18 mouse cellular contexts compared by ENCODE assay signal in the genomic region with DNA sequence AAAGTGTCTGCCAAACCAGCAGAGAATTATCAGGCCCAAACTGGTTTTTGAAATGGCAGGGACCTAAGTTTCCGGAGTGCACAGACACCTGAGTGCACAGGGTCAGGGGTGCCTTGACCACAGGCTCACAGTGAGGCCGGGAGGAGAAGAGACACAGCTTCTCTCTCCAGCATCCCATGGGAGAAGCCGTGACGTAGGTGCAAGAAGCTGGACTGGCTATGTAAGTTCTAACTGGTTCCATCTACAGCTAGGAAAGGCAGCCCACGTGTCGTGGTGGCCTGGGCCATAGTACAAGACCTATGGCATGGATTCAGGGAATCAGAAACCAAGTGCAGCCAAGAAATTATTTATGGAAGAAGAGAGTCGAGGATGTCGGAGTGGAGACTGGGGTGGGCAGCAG. TPM values are rescaled to one million over a fixed set of nuclear protein-coding genes. Genes with fewer than 3 reads are reported as not detected.
DNase-seq lines count a peak whose midpoint lies in the region; ATAC-seq and TF ChIP-seq lines count a peak whose summit lies in the region.
"Had no signal": no experiment of that assay in that cellular context is flagged by ENCODE, and none has a peak within 500 bp of the region (broad histone marks: within the 10 kb centered on the region; RNA-seq: fewer than 3 reads in every experiment).

No protein-coding gene starts in this region.

- no peak for TF ChIP-seq EP300 in heart, adult 2 months (IDR thresholded peaks at IDR 0.05; ENCODE audit: insufficient read depth, low read depth, low read length)
- no peak for TF ChIP-seq EP300 in heart, postnatal 0 days (IDR thresholded peaks at IDR 0.05; ENCODE audit: low read depth)

- no peaks in the 10 kb centered on the region for H3K9me3 ChIP-seq in heart, embryonic 10.5 days
- no peaks in the 10 kb centered on the region for H3K9me3 ChIP-seq in intestine, postnatal 0 days (ENCODE audit: control insufficient read depth)
- H3K9me3 ChIP-seq in intestine, embryonic 15.5 days: no peaks in the 10 kb centered on the region
- H3K9me3 ChIP-seq in heart, postnatal 0 days (replicated peaks; ENCODE audit: control insufficient read depth, low read length): no peaks in the 10 kb centered on the region
- no peaks in the 10 kb centered on the region for H3K9me3 ChIP-seq in forebrain, embryonic 12.5 days
- H3K9me3 ChIP-seq: hindbrain, embryonic 10.5 days; hindbrain, embryonic 15.5 days; kidney, embryonic 15.5 days had no signal

- no peak overlapping the region for H3K9ac ChIP-seq in heart, adult 2 months (ENCODE audit: low read depth, low read length)
- no peak overlapping the region for H3K9ac ChIP-seq in intestine, postnatal 0 days (ENCODE audit: low read depth, low read length)
- H3K9ac ChIP-seq in intestine, embryonic 15.5 days: no peak overlapping the region
- no peak overlapping the region for H3K9ac ChIP-seq in heart, postnatal 0 days (replicated peaks; ENCODE audit: low read depth, low read length)
- no peak overlapping the region for H3K9ac ChIP-seq in forebrain, embryonic 12.5 days
- H3K9ac ChIP-seq: hindbrain, embryonic 15.5 days; kidney, embryonic 15.5 days had no signal

- H3K4me3 ChIP-seq in heart, adult 2 months: no peak overlapping the region
- H3K4me3 ChIP-seq in heart, embryonic 10.5 days: no peak overlapping the region
- H3K4me3 ChIP-seq in intestine, postnatal 0 days (ENCODE audit: low read depth, low read length): no peak overlapping the region
- no peak overlapping the region for H3K4me3 ChIP-seq in intestine, embryonic 15.5 days (replicated peaks)
- no peak overlapping the region for H3K4me3 ChIP-seq in heart, postnatal 0 days (ENCODE audit: low read depth, low read length)
- no peak overlapping the region for H3K4me3 ChIP-seq in forebrain, embryonic 12.5 days (replicated peaks)
- H3K4me3 ChIP-seq: hindbrain, embryonic 10.5 days; hindbrain, embryonic 15.5 days; kidney, embryonic 15.5 days had no signal

- no peak for TF ChIP-seq CTCF in heart, adult 2 months (IDR thresholded peaks at IDR 0.05)
- no peak for TF ChIP-seq CTCF in intestine, postnatal 0 days (IDR thresholded peaks at IDR 0.05; ENCODE audit: low read depth)
- TF ChIP-seq CTCF in heart, postnatal 0 days (IDR thresholded peaks at IDR 0.05; ENCODE audit: low read depth): no peak

- peak in 1 of 2 experiments; percentile 26 for DNase-seq in heart, adult 2 months
- DNase-seq in heart, embryonic 10.5 days (ENCODE audit: low spot score): no peak
- no peak for DNase-seq in heart, postnatal 0 days (ENCODE audit: low spot score)
- DNase-seq in heart, postnatal 4 days: peak; percentile 30
- DNase-seq: adrenal gland, adult 2 months; adrenal gland, postnatal 25 days; cerebellum, adult 2 months; cerebellum, postnatal 10 days; gastrocnemius, postnatal 25 days had no signal

- peaks cover 5% of the 10 kb centered on the region; the same call in 1 of the 2 replicates for H3K36me3 ChIP-seq in heart, adult 2 months (ENCODE audit: control insufficient read depth, insufficient read depth, low read length)
- no peaks in the 10 kb centered on the region for H3K36me3 ChIP-seq in heart, embryonic 10.5 days
- peaks cover 11% of the 10 kb centered on the region; the same call in 1 of the 2 replicates for H3K36me3 ChIP-seq in intestine, postnatal 0 days (ENCODE audit: control insufficient read depth, insufficient read depth)
- H3K36me3 ChIP-seq in intestine, embryonic 15.5 days: no peaks in the 10 kb centered on the region
- H3K36me3 ChIP-seq in heart, postnatal 0 days (replicated peaks; ENCODE audit: control insufficient read depth, insufficient read depth, low read length): no peaks in the 10 kb centered on the region
- H3K36me3 ChIP-seq in forebrain, embryonic 12.5 days (replicated peaks): no peaks in the 10 kb centered on the region
- H3K36me3 ChIP-seq: hindbrain, embryonic 10.5 days; hindbrain, embryonic 15.5 days; kidney, embryonic 15.5 days had no signal

- no peaks in the 10 kb centered on the region for H3K27me3 ChIP-seq in heart, adult 2 months (ENCODE audit: control insufficient read depth, insufficient read depth, low read length)
- H3K27me3 ChIP-seq in heart, embryonic 10.5 days (ENCODE audit: insufficient read depth, poor library complexity, severe bottlenecking): peaks cover 27% of the 10 kb centered on the region
- H3K27me3 ChIP-seq in intestine, postnatal 0 days (replicated peaks; ENCODE audit: control insufficient read depth, insufficient read depth, low read length): no peaks in the 10 kb centered on the region
- no peaks in the 10 kb centered on the region for H3K27me3 ChIP-seq in intestine, embryonic 15.5 days (replicated peaks)
- H3K27me3 ChIP-seq in heart, postnatal 0 days (ENCODE audit: control insufficient read depth, insufficient read depth, low read length): no peaks in the 10 kb centered on the region
- H3K27me3 ChIP-seq in forebrain, embryonic 12.5 days: peaks cover 64% of the 10 kb centered on the region

- peak overlapping the region; percentile 23; the same call in 1 of the 2 replicates for H3K27ac ChIP-seq in heart, adult 2 months
- H3K27ac ChIP-seq in heart, embryonic 10.5 days: no peak overlapping the region
- no peak overlapping the region for H3K27ac ChIP-seq in intestine, postnatal 0 days (ENCODE audit: low read depth, low read length)
- no peak overlapping the region for H3K27ac ChIP-seq in intestine, embryonic 15.5 days
- H3K27ac ChIP-seq in heart, postnatal 0 days (ENCODE audit: low read depth): no peak overlapping the region
- H3K27ac ChIP-seq in forebrain, embryonic 12.5 days: no peak overlapping the region
- H3K27ac ChIP-seq: hindbrain, embryonic 10.5 days; hindbrain, embryonic 15.5 days; kidney, embryonic 15.5 days had no signal

- WGBS in heart, adult 2 months: 36% methylated on average over 8 of the region's 8 CpGs
- WGBS in heart, embryonic 10.5 days: 76% methylated on average over 8 of the region's 8 CpGs
- WGBS in intestine, postnatal 0 days: 83% methylated on average over 8 of the region's 8 CpGs
- WGBS in intestine, embryonic 15.5 days: 83% methylated on average over 8 of the region's 8 CpGs
- whole genome bisulfite sequencing in heart, postnatal 0 days: 63% methylated on average over 8 of the region's 8 CpGs
- WGBS in forebrain, embryonic 12.5 days: 86% methylated on average over 8 of the region's 8 CpGs

- H3K4me1 ChIP-seq in heart, adult 2 months (ENCODE audit: control insufficient read depth, insufficient read depth, low read length): peaks cover 28% of the 10 kb centered on the region
- H3K4me1 ChIP-seq in heart, embryonic 10.5 days: peaks cover 25% of the 10 kb centered on the region
- peaks cover 4% of the 10 kb centered on the region; the same call in 1 of the 2 replicates for H3K4me1 ChIP-seq in intestine, postnatal 0 days (replicated peaks; ENCODE audit: control insufficient read depth, insufficient read depth, low read length)
- H3K4me1 ChIP-seq in intestine, embryonic 15.5 days (replicated peaks): peaks cover 26% of the 10 kb centered on the region; the same call in 1 of the 2 replicates
- H3K4me1 ChIP-seq in heart, postnatal 0 days (ENCODE audit: control insufficient read depth, insufficient read depth): peaks cover 33% of the 10 kb centered on the region; the same call in 1 of the 2 replicates
- peaks cover 14% of the 10 kb centered on the region for H3K4me1 ChIP-seq in forebrain, embryonic 12.5 days

- H3K4me2 ChIP-seq in intestine, postnatal 0 days (replicated peaks; ENCODE audit: low read depth): 0 out of 2 replicates have a peak overlapping the region, but pooled peaks have one; percentile 89
- H3K4me2 ChIP-seq in intestine, embryonic 15.5 days (replicated peaks): no peak overlapping the region
- peak overlapping the region; percentile 90; the same call in 1 of the 2 replicates for H3K4me2 ChIP-seq in heart, postnatal 0 days (ENCODE audit: low read depth, low read length)
- H3K4me2 ChIP-seq in forebrain, embryonic 12.5 days: no peak overlapping the region
- H3K4me2 ChIP-seq: hindbrain, embryonic 15.5 days; kidney, embryonic 15.5 days had no signal

- intact Hi-C loops in heart, adult 2 months (cut with DNase I): no loop called here

- no peak for ATAC-seq in intestine, postnatal 0 days
- ATAC-seq in intestine, embryonic 15.5 days: no peak
- ATAC-seq in heart, postnatal 0 days (ENCODE audit: insufficient read depth, low read depth): no peak
- ATAC-seq in forebrain, embryonic 12.5 days (ENCODE audit: low FRiP score): no peak
- ATAC-seq: forebrain, embryonic 16.5 days; inflammation-experienced regulatory T-cells, adult 6 months had no signal

- H3K79me2 ChIP-seq in heart, adult 2 months (replicated peaks; ENCODE audit: control insufficient read depth, insufficient read depth, low read length): no peaks in the 10 kb centered on the region; the same call in 1 of the 2 replicates

- TF ChIP-seq POLR2A in heart, adult 2 months (IDR thresholded peaks at IDR 0.05; ENCODE audit: insufficient read depth, low read depth, low read length): no peak

RNA-seq across cellular contexts. Expression of a gene that starts 6.1 kb away (rescaled TPM):
- 10 to 100 TPM; 12.9 to 15.4 TPM for total RNA-seq in heart, adult 2 months (2021)
- 12.8 and 13.9 TPM in 2 replicates for polyA plus RNA-seq in heart, adult 2 months (2012; rRNA removed)
- polyA plus RNA-seq in heart, embryonic 10.5 days (2016; fragmentation: Nextera tagmentation; extraction: Ambion mirVana): 11.2 and 11.7 TPM in 2 replicates
- polyA plus RNA-seq in intestine, postnatal 0 days (2015; fragmentation: Nextera tagmentation; extraction: Ambion mirVana): 71.3 and 80.4 TPM in 2 replicates
- polyA plus RNA-seq in intestine, embryonic 15.5 days (2015; fragmentation: Nextera tagmentation; extraction: Ambion mirVana): 16.5 and 18.9 TPM in 2 replicates
- total RNA-seq in heart, postnatal 0 days (2014; rRNA removed; ENCODE audit: low replicate concordance): 29.5 and 31.2 TPM in 2 replicates
- 15.9 and 16.5 TPM in 2 replicates for polyA plus RNA-seq in heart, postnatal 0 days (2015; fragmentation: Nextera tagmentation; extraction: Ambion mirVana)
- total RNA-seq in heart, postnatal 4 days (2021): 10 to 100 TPM; 24.5 to 25.4 TPM
- 5.5 and 5.9 TPM in 2 replicates for polyA plus RNA-seq in forebrain, embryonic 12.5 days (2016; fragmentation: Nextera tagmentation; extraction: Ambion mirVana)
- total RNA-seq: granulocyte monocyte progenitor cell, adult 5-6 weeks had no signal

Comparison
In these comparisons a context has a peak if more than half of its experiments do, and no peak if none do; other contexts are left out.
1. H3K4me2 ChIP-seq: peak in intestine, postnatal 0 days (single experiment) and heart, postnatal 0 days (single experiment); none in intestine, embryonic 15.5 days (single experiment) and forebrain, embryonic 12.5 days (single experiment).